Mouse (Mus musculus) G1E (cell line): Measurements from ENCODE around the gene Mobp.

Source experiments
- CTCF ChIP-seq: IDR thresholded peaks from 2 replicates; pipeline ENCODE4 v1.5.1; 2012; ENCODE audit warnings: low read depth, low read length, inconsistent platforms, mixed read lengths
- GATA1 ChIP-seq: IDR thresholded peaks from 2 replicates; pipeline ENCODE4 v1.6.1; 2012; ENCODE audit warnings: borderline replicate concordance, low read length, inconsistent platforms, mixed read lengths
- GATA2 ChIP-seq: IDR thresholded peaks from 2 replicates; pipeline ENCODE4 v1.6.1; 2012; ENCODE audit warnings: low read depth, low read length, inconsistent platforms, borderline replicate concordance
- POLR2AphosphoS5 ChIP-seq: IDR thresholded peaks from 2 replicates; pipeline ENCODE4 v1.6.1; 2012; ENCODE audit warnings: low read depth, low read length, inconsistent platforms; ENCODE audit not compliant: insufficient replicate concordance

GRCm38 (mm10) chr9:120219411-120219810 lies 69.9 kb downstream of the Mobp start:
- no peak for TF ChIP-seq CTCF
- TF ChIP-seq GATA1 = no peak
- no peak for TF ChIP-seq GATA2
- no peak for TF ChIP-seq POLR2AphosphoS5
